Mouse (Mus musculus) left cerebral cortex, postnatal 25 days (tissue): ENCODE data around the gene Aqp11. TPM values are rescaled to one million over a fixed set of nuclear protein-coding genes. Genes with fewer than 3 reads are reported as not detected.

Experiments used
- DNase-seq, 2 experiments: peaks; one replicate each; pipeline ENCODE4 v3.0.0; 2022; ENCODE audit warnings: low spot score in 2 of 2, mixed read lengths in 1 of 2
- intact Hi-C: fragments of 180-260 bp; cut with DNase I; formaldehyde crosslinking; loops from one replicate; pipeline ENCODE4 v1.15.1; 2025
- total RNA-seq, 2 experiments: library from RNA; stranded (reverse); gene quantifications; 2 replicates each; pipeline ENCODE4 v1.2.3; 2021

Aqp11 gene
- 10 to 100 TPM; 22.9 to 27.5 TPM for total RNA-seq

GRCm38 (mm10) chr7:97737638-97738456, at the start of gene Aqp11:
Gene Aqp11 (minus strand): TSS chr7:97738289.
- intact Hi-C loops, result no loop called here
- peak; percentile 70 to 76 for DNase-seq

GRCm38 (mm10) chr7:97783523-97783922, 45.4 kb upstream of the Aqp11 start:
- no peak for DNase-seq
- intact Hi-C loops, result no loop called here

- intact Hi-C loops, result no loop called here
- DNase-seq, result no peak
Measured at GRCm38 (mm10) chr7:97781496-97781895, 43.4 kb upstream of the Aqp11 start.

- intact Hi-C loops, result no loop called here
- DNase-seq, result no peak
Measured at GRCm38 (mm10) chr7:97780815-97781214, 42.7 kb upstream of the Aqp11 start.

GRCm38 (mm10) chr7:97780222-97780621, 42.1 kb upstream of the Aqp11 start:
- intact Hi-C loops, result no loop called here
- DNase-seq, result no peak

GRCm38 (mm10) chr7:97777191-97777590, 39.1 kb upstream of the Aqp11 start:
- DNase-seq, result no peak
- intact Hi-C loops, result no loop called here

GRCm38 (mm10) chr7:97775923-97776322, 37.8 kb upstream of the Aqp11 start:
- DNase-seq, result no peak
- intact Hi-C loops, result no loop called here

- intact Hi-C loops, result no loop called here
- DNase-seq, result no peak
Measured at GRCm38 (mm10) chr7:97775380-97775779, 37.3 kb upstream of the Aqp11 start.

- DNase-seq, result no peak
- intact Hi-C loops, result no loop called here
Measured at GRCm38 (mm10) chr7:97770841-97771620, 32.9 kb upstream of the Aqp11 start.

GRCm38 (mm10) chr7:97769020-97769419, 30.9 kb upstream of the Aqp11 start:
- intact Hi-C loops, result no loop called here

GRCm38 (mm10) chr7:97767841-97768240, 29.8 kb upstream of the Aqp11 start:
- intact Hi-C loops, result no loop called here
- DNase-seq, result peak in 1 of 2 experiments; percentile 67

More at GRCm38 (mm10) chr7:97769020-97769419, 30.9 kb upstream of the Aqp11 start:
- DNase-seq, result no peak

GRCm38 (mm10) chr7:97766406-97767166, 28.5 kb upstream of the Aqp11 start:
- intact Hi-C loops, result no loop called here
- DNase-seq, result no peak

GRCm38 (mm10) chr7:97765963-97766347, 27.9 kb upstream of the Aqp11 start:
- peak in 1 of 2 experiments; percentile 49 for DNase-seq
- intact Hi-C loops, result loop anchor here (1.0 kb wide), 1 partner anchor 76 kb away; no protein-coding TSS in a partner anchor

- intact Hi-C loops, result loop anchor here (1.0 kb wide), 1 partner anchor 77 kb away; no protein-coding TSS in a partner anchor
- peak; percentile 62 to 95 for DNase-seq
Measured at GRCm38 (mm10) chr7:97765181-97765962, 27.3 kb upstream of the Aqp11 start.

- intact Hi-C loops, result no loop called here
- no peak for DNase-seq
Measured at GRCm38 (mm10) chr7:97764591-97764990, 26.5 kb upstream of the Aqp11 start.

- intact Hi-C loops, result no loop called here
- DNase-seq, result peak in 1 of 2 experiments; percentile 49
Measured at GRCm38 (mm10) chr7:97756967-97757881, 19.1 kb upstream of the Aqp11 start.

- intact Hi-C loops, result loop anchor here (2.0 to 10.0 kb wide), 5 partner anchors 39 to 373 kb away; partner anchors contain the start of gene Pak1
- DNase-seq, result no peak
Measured at GRCm38 (mm10) chr7:97749207-97750190, 11.4 kb upstream of the Aqp11 start.
